Mouse (Mus musculus) lung, postnatal 10 days (tissue): Measurements from ENCODE around the gene Rtl9.
A peak's percentile ranks its signal among the peaks of the same experiment; 100 is the strongest.

Source experiments
- DNase-seq: peaks from one replicate; pipeline ENCODE4 v3.0.0; 2021

Gene Rtl9

DNA sequence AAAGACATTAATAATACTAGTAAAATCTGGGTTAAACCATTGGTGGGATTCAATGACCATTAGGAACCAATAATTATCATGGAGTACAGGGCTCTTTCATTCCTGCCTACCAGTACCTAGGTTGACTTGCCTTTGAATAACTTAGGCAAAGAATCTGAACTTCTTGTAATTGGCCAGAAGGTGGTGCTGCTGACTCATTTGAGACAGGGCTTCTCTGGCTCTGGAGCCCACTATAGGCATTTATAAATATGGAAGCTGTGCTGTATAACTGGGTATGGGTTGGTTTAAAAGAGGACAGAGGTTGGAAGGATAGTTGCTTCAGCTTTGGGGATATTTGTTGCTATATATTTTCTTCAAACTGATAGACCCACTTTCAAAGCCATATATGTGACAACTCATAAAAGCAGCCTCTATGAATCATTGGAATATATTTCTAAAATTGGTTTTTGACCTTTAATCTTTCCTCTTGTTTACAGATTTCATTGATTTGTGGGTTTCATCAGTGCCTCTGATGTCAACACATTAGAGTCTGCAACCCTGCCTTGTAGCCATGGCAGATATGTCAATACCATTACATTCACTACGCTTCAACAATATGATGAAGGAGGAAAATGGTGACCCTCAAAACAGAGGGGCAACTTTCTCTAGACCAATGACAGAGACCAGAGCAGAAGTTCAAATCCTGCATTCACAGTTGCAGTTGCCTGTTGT, at the start of gene Rtl9:
Gene Rtl9 (plus strand): TSS at position 551 of the 711 bp plus-strand sequence.
- peak; percentile 30 for DNase-seq

DNA sequence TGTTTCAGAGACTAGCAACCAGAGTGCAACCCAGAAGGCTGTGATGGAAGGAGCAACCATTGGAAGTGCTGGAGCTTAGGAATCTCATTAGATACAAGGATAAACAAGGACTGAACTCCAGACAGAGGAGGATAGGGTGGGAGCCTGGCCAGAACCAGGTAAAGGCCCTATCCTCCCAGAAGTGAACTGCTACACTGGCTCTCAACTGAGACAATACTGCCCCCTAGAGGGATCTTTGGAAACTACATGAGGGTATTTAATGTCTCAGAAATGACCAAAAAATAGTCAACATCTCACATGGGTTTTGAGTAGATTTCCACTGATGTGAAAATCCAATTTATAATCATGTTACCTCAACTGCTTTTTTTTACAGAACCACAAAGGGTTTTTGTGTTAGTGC, 47.9 kb upstream of the Rtl9 start:
- DNase-seq, result peak; percentile 52

DNA sequence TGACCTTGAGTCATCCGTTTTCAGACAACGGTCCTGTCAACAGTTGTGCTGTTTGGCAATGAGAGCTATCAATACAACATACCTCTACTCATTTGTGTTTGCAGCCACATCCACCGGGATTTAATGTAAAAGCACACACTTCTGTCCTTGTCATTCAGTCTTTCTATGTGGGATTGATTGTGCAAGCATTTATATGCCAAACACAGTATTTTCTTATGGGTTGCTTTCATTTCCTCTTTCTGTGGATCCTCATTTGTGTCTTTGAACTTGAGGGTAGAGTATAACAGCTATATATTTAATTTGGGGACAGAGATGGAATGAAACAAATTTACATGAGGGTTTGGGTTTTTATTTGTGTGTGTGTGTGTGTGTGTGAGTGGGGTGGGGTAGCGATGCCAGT, 47.5 kb upstream of the Rtl9 start:
- no peak for DNase-seq

DNA sequence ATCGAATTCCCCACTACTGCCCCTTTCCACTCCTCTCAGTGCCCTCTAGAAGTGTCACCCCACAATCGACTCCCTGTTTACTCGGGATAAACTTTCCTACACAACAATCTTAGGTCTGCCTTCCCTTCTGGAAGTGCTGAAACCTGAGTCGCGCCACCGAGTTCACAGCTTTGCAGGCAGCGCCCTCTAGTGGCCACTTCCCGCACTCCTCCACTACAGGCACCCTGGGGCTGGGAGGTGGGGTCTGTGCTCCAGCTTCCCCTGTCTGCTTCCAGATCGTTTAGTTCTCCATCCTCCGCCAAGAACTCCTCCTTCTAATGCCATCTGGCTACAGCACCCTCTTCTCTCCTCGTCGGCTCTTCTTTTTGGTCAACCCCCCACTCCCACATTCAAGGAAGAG, 40.6 kb upstream of the Rtl9 start:
- peak; percentile 78 for DNase-seq

DNA sequence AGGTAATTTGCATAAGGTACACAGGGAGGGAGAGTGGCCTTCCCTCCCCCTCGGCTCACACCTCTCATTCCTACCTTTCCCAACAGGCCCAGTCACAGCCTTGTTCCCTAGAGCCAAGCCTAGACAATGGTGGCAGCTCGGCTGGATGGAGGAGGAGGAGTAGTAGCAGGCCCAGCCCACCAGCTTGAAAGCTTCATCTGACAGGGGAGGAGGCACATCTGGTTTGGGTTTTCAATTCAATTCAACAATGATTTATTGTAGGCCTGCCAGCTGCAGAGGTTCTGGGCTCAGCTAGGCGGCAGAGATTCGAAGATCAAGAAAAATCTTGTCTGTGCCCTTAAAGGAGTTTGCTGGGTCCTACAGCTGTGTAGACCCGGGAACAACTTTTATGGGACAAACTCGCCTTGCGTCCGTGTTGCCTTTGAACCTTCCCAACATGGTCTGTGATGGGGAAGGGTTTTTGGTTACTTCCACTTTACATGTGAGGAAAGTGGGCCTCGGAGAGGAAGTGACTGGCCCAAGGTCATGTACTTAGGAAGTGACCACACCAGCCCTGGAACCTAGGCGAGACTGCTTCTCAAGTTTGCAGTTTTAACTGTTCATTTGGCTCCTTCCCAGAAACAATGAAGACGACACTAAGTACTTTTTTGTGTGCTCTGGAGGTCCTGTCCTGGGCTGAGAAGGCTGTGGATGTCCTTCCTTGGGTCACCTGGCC, 36.6 kb upstream of the Rtl9 start:
- peak; percentile 24 for DNase-seq

DNA sequence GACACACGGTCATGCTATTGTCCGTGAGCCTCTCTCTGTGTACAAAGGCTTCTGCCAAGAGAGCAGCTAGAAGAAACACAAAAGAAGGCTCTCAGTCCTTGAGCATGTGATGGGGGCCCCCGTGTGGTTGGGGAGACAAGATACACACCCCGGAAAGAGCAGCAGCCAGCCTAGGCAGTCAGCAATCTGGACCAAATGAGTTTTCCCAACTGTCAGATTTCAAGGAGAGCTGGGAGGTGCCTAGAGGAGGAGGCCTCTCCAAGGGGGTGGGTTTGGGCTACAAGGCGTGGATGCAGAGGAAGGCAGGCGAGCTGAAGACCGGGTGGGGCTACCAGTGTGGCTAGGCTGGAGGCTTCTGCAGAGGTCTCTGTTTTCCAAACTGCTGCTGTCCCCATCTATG, 35.6 kb upstream of the Rtl9 start:
- peak; percentile 30 for DNase-seq

DNA sequence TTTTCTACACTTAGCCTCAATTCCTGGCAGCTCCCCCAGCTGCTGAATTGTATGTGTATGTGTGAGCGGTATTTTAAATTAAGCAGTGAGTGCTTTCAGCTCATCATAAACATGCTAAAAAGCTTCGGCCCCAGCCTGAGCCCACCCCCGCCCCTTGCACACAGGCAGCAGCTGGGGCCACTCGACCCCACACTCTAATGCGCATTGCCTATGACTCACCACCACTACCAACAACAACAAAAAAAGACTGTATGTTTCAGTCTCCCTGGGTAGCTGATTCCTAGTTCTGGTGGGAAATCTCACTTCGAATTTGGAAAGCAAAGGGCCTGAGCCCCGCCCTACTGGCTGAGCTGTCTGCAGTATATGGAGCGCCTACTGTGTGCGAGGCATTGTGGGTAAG, 35.1 kb upstream of the Rtl9 start:
- DNase-seq, result peak; percentile 4

DNA sequence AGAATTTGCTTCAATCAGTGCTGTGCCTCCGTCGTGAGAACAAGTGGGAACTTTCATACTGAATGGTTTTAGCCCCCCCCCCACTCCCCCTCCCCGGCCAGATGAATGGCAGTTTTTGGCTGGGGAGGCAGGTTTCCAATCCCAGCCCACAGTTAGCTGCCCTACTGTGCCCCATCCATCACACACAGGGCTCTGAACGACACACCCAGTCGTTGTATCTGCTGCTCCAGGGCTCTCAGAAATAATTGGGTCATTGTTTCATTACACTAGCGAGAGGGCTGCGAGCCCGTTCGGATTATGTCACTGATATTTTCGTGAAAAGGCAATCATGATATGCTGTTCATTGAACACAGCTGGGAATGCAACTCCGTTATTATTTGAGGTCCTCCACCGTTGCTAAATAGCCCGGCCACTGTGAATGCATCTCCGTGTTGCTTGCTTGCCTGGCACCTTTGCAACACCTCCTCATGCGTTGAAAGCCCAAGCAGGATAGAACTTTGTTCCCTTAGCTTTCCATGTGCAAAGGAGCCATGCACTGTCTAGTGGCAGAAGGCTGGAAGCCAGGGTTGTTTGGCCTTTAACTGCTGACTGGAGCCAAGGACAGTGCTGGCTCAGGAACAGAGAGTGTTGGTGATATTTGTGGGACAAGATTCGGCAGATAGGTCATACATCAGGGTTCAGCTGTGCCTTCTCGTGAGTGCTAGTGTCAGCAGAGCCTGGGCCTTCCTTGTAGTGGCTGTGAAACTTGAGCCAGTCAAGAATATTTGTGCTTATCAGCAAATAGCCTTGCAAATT, 32.9 kb upstream of the Rtl9 start:
- DNase-seq, result peak; percentile 25

DNA sequence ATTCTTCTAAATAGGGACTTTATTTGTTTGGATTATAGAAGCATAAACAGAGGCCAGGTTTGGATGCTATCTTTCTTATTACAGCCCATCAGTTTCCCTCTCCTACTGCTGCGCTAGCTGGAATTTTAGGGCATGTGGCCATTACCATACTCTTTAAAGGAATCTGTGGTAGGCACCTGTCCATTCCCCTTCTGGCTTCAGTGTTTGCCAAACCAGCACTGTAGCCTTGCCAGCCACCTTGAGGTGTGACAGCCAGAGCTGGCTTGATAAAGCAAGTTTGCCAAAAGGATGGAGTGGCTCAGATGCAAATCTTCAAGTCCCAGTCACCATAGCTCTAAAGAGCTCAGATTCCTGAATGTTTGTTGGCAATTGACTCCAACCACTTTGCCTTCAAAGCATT, 32.3 kb upstream of the Rtl9 start:
- DNase-seq, result no peak

DNA sequence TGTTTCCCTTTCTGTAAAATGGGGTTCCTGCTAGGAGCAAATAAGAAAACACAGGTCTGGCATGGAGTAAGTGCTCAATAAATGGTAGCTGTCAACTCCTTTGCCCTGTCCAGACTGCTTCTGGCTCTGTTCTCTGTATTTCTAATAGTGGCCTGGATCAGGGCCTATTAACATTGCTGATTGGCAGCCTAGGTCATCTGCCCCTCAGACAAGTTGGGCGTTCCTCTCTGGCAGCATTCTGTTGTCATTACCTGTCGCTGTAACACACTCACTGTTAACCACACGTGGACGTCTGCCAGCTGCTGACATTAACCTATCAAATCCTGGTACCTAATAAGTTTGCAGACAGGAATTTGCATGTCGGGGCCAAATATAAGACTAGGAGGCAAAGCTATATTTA, 31.8 kb upstream of the Rtl9 start:
- no peak for DNase-seq

DNA sequence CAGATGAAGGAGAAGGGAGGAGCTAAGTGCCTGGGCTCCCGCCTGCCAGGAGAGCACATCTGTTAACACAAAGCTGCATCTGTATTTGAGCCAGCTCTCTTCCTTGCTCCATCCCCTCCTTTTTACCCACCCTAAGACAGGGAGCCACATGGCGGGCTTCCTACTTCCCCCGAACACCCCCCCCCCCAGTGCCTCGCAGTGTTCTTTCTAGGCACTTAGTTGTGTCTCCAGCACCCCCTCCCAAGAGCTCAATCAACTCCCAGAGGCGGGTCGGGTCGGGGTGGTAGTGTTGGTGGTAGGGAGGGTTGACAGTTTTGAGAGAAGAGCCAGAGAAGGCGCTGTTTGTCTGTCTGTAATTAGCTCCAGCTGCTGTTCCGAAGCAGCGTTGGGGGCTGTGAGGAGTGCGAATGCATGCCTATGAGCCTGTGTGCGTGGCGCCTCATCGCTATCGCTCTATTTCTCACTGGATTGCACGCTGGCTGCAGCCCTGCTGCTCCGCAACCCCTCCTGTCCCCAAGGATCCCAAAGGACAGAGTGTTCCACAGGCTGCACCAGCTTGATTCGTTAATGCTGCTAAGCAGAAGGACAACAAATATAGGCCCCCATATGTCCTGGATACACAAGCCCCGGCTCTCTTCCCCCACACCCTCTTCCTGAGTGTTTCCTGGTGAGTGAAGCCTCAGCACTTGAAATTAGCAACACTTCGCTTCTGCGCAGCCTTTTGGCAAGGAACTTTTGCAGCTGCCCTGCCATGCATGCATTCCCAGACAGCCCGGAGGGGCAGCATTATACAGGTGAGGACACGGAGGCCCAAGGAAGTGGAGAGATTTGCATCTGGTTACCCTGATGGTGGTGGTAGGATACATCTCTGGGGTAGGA, 18.7 kb upstream of the Rtl9 start:
- DNase-seq, result peak; percentile 10

DNA sequence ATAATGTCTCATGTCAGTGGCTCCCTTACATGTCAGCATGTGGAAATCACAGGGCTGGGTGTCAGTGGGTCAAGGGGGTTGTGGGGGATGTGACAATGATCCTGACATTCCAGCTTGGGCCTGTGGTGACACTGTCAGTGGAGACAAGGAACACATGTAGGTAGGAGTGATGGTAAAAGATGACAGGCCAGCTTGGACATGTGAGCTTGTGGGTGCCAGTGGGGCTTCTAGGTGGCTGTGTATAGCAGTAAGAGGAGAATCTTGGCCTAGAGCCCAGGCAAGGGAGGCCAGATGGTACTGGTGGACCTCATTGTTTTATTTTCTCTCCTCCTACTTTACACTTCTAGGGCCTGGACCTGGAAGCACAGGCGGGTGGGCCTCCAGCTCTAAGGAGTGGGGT, 16.7 kb upstream of the Rtl9 start:
- DNase-seq, result peak; percentile 4

DNA sequence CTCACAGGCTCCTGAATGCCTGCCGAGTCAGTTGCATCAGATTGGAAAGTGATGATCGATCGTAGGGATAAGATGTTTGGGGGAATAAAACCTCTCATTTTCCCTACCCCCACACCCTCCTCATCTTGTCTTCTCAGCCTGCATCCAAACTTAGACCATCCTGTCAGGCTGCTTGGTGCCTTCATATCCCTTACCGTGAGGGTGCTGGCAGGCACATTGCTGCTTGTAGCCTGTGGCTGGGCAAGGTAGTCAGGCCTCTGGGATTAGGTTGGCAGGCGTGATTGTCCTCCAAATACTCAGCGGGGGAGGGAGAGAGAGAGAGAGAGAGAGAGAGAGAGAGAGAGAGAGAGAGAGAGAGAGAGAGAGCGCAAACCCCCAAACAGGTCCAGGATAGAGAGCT, 11.2 kb upstream of the Rtl9 start:
- DNase-seq, result no peak

DNA sequence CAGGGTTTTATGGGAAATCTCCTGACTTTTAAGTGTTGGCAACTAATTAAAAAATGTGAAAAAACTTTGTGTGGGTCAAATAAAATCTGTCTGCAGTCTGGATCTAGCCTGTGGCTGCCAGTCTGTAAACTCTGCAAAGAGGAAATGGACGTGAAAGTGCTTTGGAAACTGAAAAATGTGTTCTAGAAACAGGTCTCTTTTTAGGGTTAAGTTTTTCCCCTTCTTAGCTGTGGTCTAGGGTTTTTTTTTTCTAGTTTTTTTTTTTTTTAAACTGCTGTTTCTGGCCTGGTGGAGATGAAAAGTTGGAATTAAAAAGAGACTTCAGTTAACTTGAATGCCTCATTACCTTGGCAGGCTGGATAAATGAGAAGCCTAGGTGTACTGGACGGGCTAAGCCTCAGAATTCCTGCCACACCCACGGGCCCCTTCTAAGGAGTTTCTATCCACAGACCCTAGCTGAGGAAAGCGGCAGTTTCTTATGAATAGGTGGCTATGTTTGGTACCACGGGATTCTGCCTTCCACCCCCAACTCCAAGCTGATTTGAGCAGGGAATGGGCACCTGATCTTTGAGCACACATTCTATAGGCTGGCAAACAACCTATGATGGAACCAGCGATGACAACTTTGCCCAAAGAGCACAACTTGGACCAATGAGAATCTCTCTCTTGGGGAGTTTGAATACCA, 8.3 kb upstream of the Rtl9 start:
- no peak for DNase-seq

DNA sequence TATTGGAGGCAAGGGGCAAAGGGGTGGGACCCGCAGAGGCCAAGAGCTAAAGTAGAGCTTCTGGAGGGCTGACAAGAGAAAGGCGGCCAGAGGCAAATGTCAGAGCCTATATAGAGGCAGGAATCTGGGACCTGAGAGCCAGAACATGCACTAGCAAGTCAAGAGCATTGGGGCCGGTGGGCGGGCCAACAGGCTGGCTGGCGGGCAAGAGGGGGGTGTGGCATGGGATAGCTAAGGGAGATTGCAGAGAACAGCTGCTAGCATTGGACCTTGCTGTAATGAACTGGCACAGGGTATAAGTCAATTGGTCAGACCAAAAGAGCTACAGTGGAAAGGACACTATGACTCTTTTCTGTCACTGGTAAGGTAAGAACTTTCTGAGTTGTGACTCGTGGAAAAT, 1.8 kb upstream of the Rtl9 start:
- no peak for DNase-seq

DNA sequence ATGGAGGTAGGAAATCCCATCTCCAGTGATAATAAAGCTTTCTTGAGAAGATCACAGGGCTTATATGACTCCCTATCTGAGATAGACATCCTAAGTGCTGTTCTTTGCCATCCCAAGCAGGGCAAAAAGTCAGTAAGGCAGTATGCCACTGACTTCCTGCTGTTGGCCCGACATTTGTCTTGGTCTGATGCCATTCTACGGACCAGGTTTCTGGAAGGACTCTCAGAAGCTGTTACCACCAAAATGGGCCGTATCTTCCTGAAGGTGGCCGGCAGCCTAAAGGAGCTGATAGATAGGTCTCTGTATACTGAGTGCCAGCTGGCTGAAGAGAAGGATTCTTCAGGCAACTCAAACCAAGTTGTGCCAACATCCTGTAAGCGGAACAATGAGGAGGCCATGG, 3.8 kb downstream of the Rtl9 start:
- DNase-seq, result no peak

DNA sequence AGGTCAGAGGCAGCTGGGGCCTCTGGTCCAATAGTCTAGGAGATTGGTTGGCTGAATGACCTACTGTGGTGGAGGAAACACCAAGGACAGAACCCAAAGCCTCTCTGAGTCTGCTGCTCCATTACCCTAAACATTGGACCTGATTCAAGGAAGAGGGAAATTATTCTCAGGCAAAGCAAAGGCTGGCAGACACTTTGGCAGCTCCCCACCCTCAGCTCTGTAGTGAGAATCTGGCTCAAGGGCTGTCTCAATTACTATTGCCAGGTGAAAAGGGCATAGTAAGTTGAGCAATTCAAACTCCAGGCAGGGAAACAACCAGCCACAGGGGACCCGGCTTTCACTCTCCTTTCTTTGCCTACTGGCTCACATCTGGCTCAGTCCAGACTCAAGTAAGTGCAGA, 6.5 kb downstream of the Rtl9 start:
- no peak for DNase-seq

DNA sequence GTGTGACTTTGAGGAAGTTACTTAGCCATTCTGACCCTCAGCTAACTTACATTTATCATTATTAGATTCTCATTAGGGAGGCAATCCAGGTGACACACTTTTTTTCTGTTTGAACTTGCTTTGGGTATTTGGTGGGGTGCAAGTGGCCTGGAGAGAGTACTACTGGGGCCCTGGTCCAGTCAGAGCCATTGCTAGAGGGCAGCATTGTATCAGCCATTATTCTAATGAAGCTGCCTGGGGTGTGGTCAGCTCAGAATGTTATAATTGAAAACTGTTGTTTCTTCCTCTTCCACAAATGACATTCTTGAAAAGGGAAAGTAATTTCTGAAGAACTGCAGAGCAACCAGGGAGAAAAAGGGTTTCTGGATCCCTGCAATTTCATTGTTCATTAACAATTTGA, 13.2 kb downstream of the Rtl9 start:
- peak; percentile 7 for DNase-seq
